Mouse (Mus musculus): ENCODE results near the gene Gm49378. TPM values are rescaled to one million over a fixed set of nuclear protein-coding genes. Genes with fewer than 3 reads are reported as not detected.

Gm49378 gene
- polyA plus RNA-seq, 1 experiment from 2014 or later, result 1.6 TPM

GRCm38 (mm10) chr14:55618486-55619195 lies 19.1 kb downstream of the Gm49378 start:
- H3K27me3 ChIP-seq, result no peaks in the 10 kb centered on the region
- 0 out of 2 replicates have a peak, but pooled peaks cover 5% of the 10 kb centered on the region for H3K36me3 ChIP-seq
- no peak overlapping the region for H3K27ac ChIP-seq
- H3K4me1 ChIP-seq, result peaks cover 6% of the 10 kb centered on the region; the same call in 1 of the 2 replicates
- no peak for ATAC-seq (ENCODE audit: insufficient number of reproducible peaks, low FRiP score, low TSS enrichment, low read depth)
- peak overlapping the region; percentile 37 for H3K4me2 ChIP-seq
- H3K4me3 ChIP-seq, result peak overlapping the region; percentile 20
- H3K9me3 ChIP-seq, result no peaks in the 10 kb centered on the region
- H3K9ac ChIP-seq, result no peak overlapping the region
- WGBS, result 44% methylated on average over 22 of the region's 22 CpGs

- ATAC-seq (ENCODE audit: insufficient number of reproducible peaks, low FRiP score, low TSS enrichment, low read depth), result peak; percentile 42; the same call in 1 of the 2 replicates
- no peak within 1 kb of the TSS for H3K9ac ChIP-seq
- peak within 1 kb of the TSS; percentile 20 for H3K4me3 ChIP-seq
- H3K36me3 ChIP-seq, result no peaks in the 10 kb centered on the region
- WGBS, result 17% methylated on average over 21 of the region's 21 CpGs
- no peak within 1 kb of the TSS for H3K27ac ChIP-seq
- peak within 1 kb of the TSS; percentile 37 for H3K4me2 ChIP-seq
- peaks cover 6% of the 10 kb centered on the region; the same call in 1 of the 2 replicates for H3K4me1 ChIP-seq
- no peaks in the 10 kb centered on the region for H3K27me3 ChIP-seq
- H3K9me3 ChIP-seq, result no peaks in the 10 kb centered on the region
Observed at GRCm38 (mm10) chr14:55617822-55618221, 19.9 kb downstream of the Gm49378 start, which contains the start of gene Rec8. Rec8 (plus strand) TSS chr14:55618037.

- Histone ChIP-seq H3K4me2 (no peak overlapping the region), H3K4me1 (peaks cover 6% of the 10 kb centered on the region; the same call in 1 of the 2 replicates), H3K9me3 (no peaks in the 10 kb centered on the region), H3K4me3 (no peak overlapping the region), H3K27ac (no peak overlapping the region), H3K27me3 (no peaks in the 10 kb centered on the region), H3K9ac (no peak overlapping the region), H3K36me3 (no peaks in the 10 kb centered on the region)
- ATAC-seq (ENCODE audit: insufficient number of reproducible peaks, low FRiP score, low TSS enrichment, low read depth), result no peak
- WGBS, result 78% methylated on average over 2 of the region's 2 CpGs
Observed at GRCm38 (mm10) chr14:55616844-55617243, 20.9 kb downstream of the Gm49378 start.

GRCm38 (mm10) chr14:55615876-55616275 lies 21.8 kb downstream of the Gm49378 start:
- peaks cover 6% of the 10 kb centered on the region; the same call in 1 of the 2 replicates for H3K4me1 ChIP-seq
- no peak for ATAC-seq (ENCODE audit: insufficient number of reproducible peaks, low FRiP score, low TSS enrichment, low read depth)
- H3K27ac ChIP-seq, result no peak overlapping the region
- no peaks in the 10 kb centered on the region for H3K27me3 ChIP-seq
- H3K4me2 ChIP-seq, result no peak overlapping the region
- H3K9ac ChIP-seq, result no peak overlapping the region
- no peaks in the 10 kb centered on the region for H3K9me3 ChIP-seq
- WGBS, result 55% methylated on average over 2 of the region's 2 CpGs
- no peak overlapping the region for H3K4me3 ChIP-seq
- H3K36me3 ChIP-seq, result no peaks in the 10 kb centered on the region

GRCm38 (mm10) chr14:55614565-55615178 lies 23.0 kb downstream of the Gm49378 start:
- no peaks in the 10 kb centered on the region for H3K27me3 ChIP-seq
- no peak overlapping the region for H3K27ac ChIP-seq
- WGBS, result 76% methylated on average over 7 of the region's 7 CpGs
- no peaks in the 10 kb centered on the region for H3K9me3 ChIP-seq
- H3K4me2 ChIP-seq, result no peak overlapping the region
- no peak overlapping the region for H3K9ac ChIP-seq
- H3K4me1 ChIP-seq, result peaks cover 6% of the 10 kb centered on the region; the same call in 1 of the 2 replicates
- H3K4me3 ChIP-seq, result no peak overlapping the region
- peaks cover 5% of the 10 kb centered on the region; the same call in 1 of the 2 replicates for H3K36me3 ChIP-seq
- no peak for ATAC-seq (ENCODE audit: insufficient number of reproducible peaks, low FRiP score, low TSS enrichment, low read depth)

GRCm38 (mm10) chr14:55613346-55613745 lies 24.3 kb downstream of the Gm49378 start:
- H3K9ac ChIP-seq, result no peak overlapping the region
- H3K4me1 ChIP-seq, result no peaks in the 10 kb centered on the region
- no peaks in the 10 kb centered on the region for H3K27me3 ChIP-seq
- 57% methylated on average over 6 of the region's 6 CpGs for WGBS
- no peak overlapping the region for H3K27ac ChIP-seq
- ATAC-seq (ENCODE audit: insufficient number of reproducible peaks, low FRiP score, low TSS enrichment, low read depth), result no peak
- H3K4me2 ChIP-seq, result no peak overlapping the region
- no peaks in the 10 kb centered on the region for H3K9me3 ChIP-seq
- H3K36me3 ChIP-seq, result peaks cover 19% of the 10 kb centered on the region
- H3K4me3 ChIP-seq, result no peak overlapping the region

GRCm38 (mm10) chr14:55608339-55608738 lies 29.4 kb downstream of the Gm49378 start:
- no peak for ATAC-seq (ENCODE audit: insufficient number of reproducible peaks, low FRiP score, low TSS enrichment, low read depth)
- no peaks in the 10 kb centered on the region for H3K9me3 ChIP-seq
- H3K4me1 ChIP-seq, result peaks cover 15% of the 10 kb centered on the region
- no peaks in the 10 kb centered on the region for H3K27me3 ChIP-seq
- 93% methylated on average over 6 of the region's 6 CpGs for WGBS
- H3K36me3 ChIP-seq, result peaks cover 48% of the 10 kb centered on the region
- no peak overlapping the region for H3K4me3 ChIP-seq
- H3K27ac ChIP-seq, result no peak overlapping the region
- H3K9ac ChIP-seq, result no peak overlapping the region
- H3K4me2 ChIP-seq, result no peak overlapping the region

- H3K27ac ChIP-seq, result no peak overlapping the region
- no peaks in the 10 kb centered on the region for H3K9me3 ChIP-seq
- peaks cover 22% of the 10 kb centered on the region for H3K4me1 ChIP-seq
- peaks cover 71% of the 10 kb centered on the region for H3K36me3 ChIP-seq
- H3K9ac ChIP-seq, result no peak overlapping the region
- ATAC-seq (ENCODE audit: insufficient number of reproducible peaks, low FRiP score, low TSS enrichment, low read depth), result no peak
- no peak overlapping the region for H3K4me3 ChIP-seq
- H3K27me3 ChIP-seq, result no peaks in the 10 kb centered on the region
- WGBS, result 93% methylated on average over 16 of the region's 16 CpGs
- no peak overlapping the region for H3K4me2 ChIP-seq
Observed at GRCm38 (mm10) chr14:55605743-55606459, 31.8 kb downstream of the Gm49378 start.

- Histone ChIP-seq H3K4me2 (peak overlapping the region; percentile 60; the same call in 1 of the 2 replicates), H3K4me1 (peaks cover 22% of the 10 kb centered on the region), H3K36me3 (peaks cover 78% of the 10 kb centered on the region), H3K9me3 (no peaks in the 10 kb centered on the region), H3K4me3 (0 out of 2 replicates have a peak overlapping the region, but pooled peaks have one; percentile 43), H3K27ac (no peak overlapping the region), H3K27me3 (no peaks in the 10 kb centered on the region), H3K9ac (no peak overlapping the region)
- no peak for ATAC-seq (ENCODE audit: insufficient number of reproducible peaks, low FRiP score, low TSS enrichment, low read depth)
- 78% methylated on average over 11 of the region's 11 CpGs for WGBS
Observed at GRCm38 (mm10) chr14:55604823-55605222, 32.9 kb downstream of the Gm49378 start.

- peak overlapping the region; percentile 52; the same call in 1 of the 2 replicates for H3K9ac ChIP-seq
- WGBS, result 15% methylated on average over 19 of the region's 19 CpGs
- H3K9me3 ChIP-seq, result no peaks in the 10 kb centered on the region
- peaks cover 78% of the 10 kb centered on the region for H3K36me3 ChIP-seq
- peak overlapping the region; percentile 43 for H3K4me3 ChIP-seq
- peaks cover 22% of the 10 kb centered on the region for H3K4me1 ChIP-seq
- H3K27me3 ChIP-seq, result no peaks in the 10 kb centered on the region
- peak; percentile 82 for ATAC-seq (ENCODE audit: insufficient number of reproducible peaks, low FRiP score, low TSS enrichment, low read depth)
- H3K27ac ChIP-seq, result peak overlapping the region; percentile 83
- peak overlapping the region; percentile 60 for H3K4me2 ChIP-seq
Observed at GRCm38 (mm10) chr14:55603633-55604576, 33.8 kb downstream of the Gm49378 start.

GRCm38 (mm10) chr14:55603271-55603632 lies 34.4 kb downstream of the Gm49378 start, which contains the start of gene Irf9:
Irf9 (plus strand) TSS chr14:55603571.
- H3K4me3 ChIP-seq, result peak within 1 kb of the TSS; percentile 43
- no peaks in the 10 kb centered on the region for H3K9me3 ChIP-seq
- H3K9ac ChIP-seq, result peak within 1 kb of the TSS; percentile 52; the same call in 1 of the 2 replicates
- peaks cover 22% of the 10 kb centered on the region for H3K4me1 ChIP-seq
- H3K27me3 ChIP-seq, result no peaks in the 10 kb centered on the region
- WGBS, result 84% methylated on average over 7 of the region's 7 CpGs
- peaks cover 78% of the 10 kb centered on the region for H3K36me3 ChIP-seq
- H3K27ac ChIP-seq, result peak within 1 kb of the TSS; percentile 83
- peak within 1 kb of the TSS; percentile 60 for H3K4me2 ChIP-seq
- ATAC-seq (ENCODE audit: insufficient number of reproducible peaks, low FRiP score, low TSS enrichment, low read depth), result no peak
